Mouse (Mus musculus) cerebellum, adult 2 months (tissue): ENCODE data around the gene Lhx5.

Source experiments
- CTCF ChIP-seq: fragments of 200-500 bp; IDR thresholded peaks from 2 replicates; pipeline ENCODE4 v1.5.1; 2011; ENCODE audit warnings: low read depth, mild to moderate bottlenecking, control low read depth, low read length, moderate library complexity, borderline replicate concordance; ENCODE audit not compliant: insufficient read depth
- POLR2A ChIP-seq: fragments of 200-500 bp; IDR thresholded peaks from 2 replicates; pipeline ENCODE4 v1.6.1; 2011; ENCODE audit warnings: low read length, control low read depth, borderline replicate concordance; ENCODE audit not compliant: insufficient read depth

- no peak for TF ChIP-seq POLR2A
- no peak for TF ChIP-seq CTCF
These were observed 5.5 kb downstream of the Lhx5 start for GRCm38 (mm10) chr5:120436885-120437495.
